ENCODE assay signal across 13 mouse cellular contexts in the genomic region with DNA sequence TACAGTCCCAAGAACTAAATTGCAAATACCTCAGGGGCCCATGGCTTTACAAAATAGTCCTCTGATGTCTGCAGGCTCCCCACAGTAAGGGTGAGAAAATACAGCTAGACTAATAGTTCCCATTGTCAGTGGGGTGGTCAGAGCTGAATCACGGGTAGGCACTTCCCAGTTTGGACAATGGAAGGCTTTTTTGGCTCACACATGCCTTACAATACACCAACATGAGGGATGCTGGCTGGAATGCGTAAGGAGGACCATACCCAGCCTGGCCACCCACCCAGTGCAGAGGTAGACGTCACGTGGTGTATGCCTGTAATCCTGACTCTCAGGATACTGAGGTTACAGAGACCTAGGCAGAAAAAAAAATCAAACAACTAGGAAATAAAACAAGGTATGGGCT. TPM values are rescaled to one million over a fixed set of nuclear protein-coding genes. Genes with fewer than 3 reads are reported as not detected.
DNase-seq lines count a peak whose midpoint lies in the region; ATAC-seq and TF ChIP-seq lines count a peak whose summit lies in the region.
"Had no signal": no experiment of that assay in that cellular context is flagged by ENCODE, and none has a peak within 500 bp of the region (broad histone marks: within the 10 kb centered on the region; RNA-seq: fewer than 3 reads in every experiment).

No protein-coding gene starts in this region.

- DNase-seq in stomach, postnatal 0 days (ENCODE audit: low spot score), result no peak
- DNase-seq in adrenal gland, adult (ENCODE audit: inconsistent age in 2 of 2, low spot score in 1 of 2), result no peak
- no peak for DNase-seq in kidney, postnatal 4 days
- DNase-seq in thymus, postnatal 4 days, result no peak
- DNase-seq in layer of hippocampus, postnatal 14 days (ENCODE audit: low spot score in 2 of 2), result no peak
- DNase-seq: heart, postnatal 4 days; kidney, adult 8-10 months; lung, adult 18-20 months; right cerebral cortex, postnatal 25 days had no signal

- no peak overlapping the region for H3K4me3 ChIP-seq in stomach, embryonic 15.5 days (replicated peaks)
- H3K4me3 ChIP-seq in stomach, postnatal 0 days (ENCODE audit: low read depth, low read length), result no peak overlapping the region
- no peak overlapping the region for H3K4me3 ChIP-seq in forebrain, embryonic 12.5 days (replicated peaks)
- H3K4me3 ChIP-seq in macrophage (ENCODE audit: inconsistent target), result no peak overlapping the region
- H3K4me3 ChIP-seq: limb, embryonic 12.5 days had no signal

- no peak overlapping the region for H3K4me2 ChIP-seq in stomach, embryonic 15.5 days
- no peak overlapping the region for H3K4me2 ChIP-seq in stomach, postnatal 0 days (replicated peaks; ENCODE audit: low read depth)
- no peak overlapping the region for H3K4me2 ChIP-seq in forebrain, embryonic 12.5 days
- H3K4me2 ChIP-seq: limb, embryonic 12.5 days had no signal

- no peaks in the 10 kb centered on the region for H3K79me2 ChIP-seq in macrophage (ENCODE audit: inconsistent target)

- WGBS in stomach, embryonic 15.5 days, result 68% methylated on average over 4 of the region's 4 CpGs
- WGBS in stomach, postnatal 0 days, result 60% methylated on average over 4 of the region's 4 CpGs
- WGBS in forebrain, embryonic 12.5 days, result 4% methylated on average over 4 of the region's 4 CpGs
- WGBS in macrophage (ENCODE audit: missing documents), result 0% methylated on average over 1 of the region's 4 CpGs

- no peaks in the 10 kb centered on the region for H3K27me3 ChIP-seq in stomach, embryonic 15.5 days (replicated peaks)
- no peaks in the 10 kb centered on the region for H3K27me3 ChIP-seq in stomach, postnatal 0 days (ENCODE audit: control insufficient read depth, insufficient read depth, low read length)
- H3K27me3 ChIP-seq in forebrain, embryonic 12.5 days, result no peaks in the 10 kb centered on the region
- H3K27me3 ChIP-seq: limb, embryonic 12.5 days had no signal

- no peak for TF ChIP-seq CTCF in stomach, postnatal 0 days (IDR thresholded peaks at IDR 0.05; ENCODE audit: low read depth)

- peaks cover 18% of the 10 kb centered on the region; the same call in 1 of the 2 replicates for H3K4me1 ChIP-seq in stomach, embryonic 15.5 days
- peaks cover under 1% of the 10 kb centered on the region; the same call in 1 of the 2 replicates for H3K4me1 ChIP-seq in stomach, postnatal 0 days (replicated peaks; ENCODE audit: control insufficient read depth, insufficient read depth)
- H3K4me1 ChIP-seq in forebrain, embryonic 12.5 days, result peaks cover 44% of the 10 kb centered on the region

- no peaks in the 10 kb centered on the region for H3K9me3 ChIP-seq in stomach, embryonic 15.5 days
- H3K9me3 ChIP-seq in stomach, postnatal 0 days (ENCODE audit: control insufficient read depth, low read length), result no peaks in the 10 kb centered on the region
- no peaks in the 10 kb centered on the region for H3K9me3 ChIP-seq in forebrain, embryonic 12.5 days
- H3K9me3 ChIP-seq: limb, embryonic 12.5 days had no signal

- H3K27ac ChIP-seq in stomach, embryonic 15.5 days, result 0 out of 2 replicates have a peak overlapping the region, but pooled peaks have one; percentile 21
- H3K27ac ChIP-seq in stomach, postnatal 0 days (replicated peaks), result no peak overlapping the region
- peak overlapping the region; percentile 75; the same call in 1 of the 2 replicates for H3K27ac ChIP-seq in forebrain, embryonic 12.5 days
- peak overlapping the region; percentile 62 for H3K27ac ChIP-seq in macrophage
- H3K27ac ChIP-seq: limb, embryonic 12.5 days had no signal

- H3K9ac ChIP-seq in stomach, embryonic 15.5 days, result no peak overlapping the region
- no peak overlapping the region for H3K9ac ChIP-seq in stomach, postnatal 0 days (ENCODE audit: low read length)
- no peak overlapping the region for H3K9ac ChIP-seq in forebrain, embryonic 12.5 days
- H3K9ac ChIP-seq: limb, embryonic 12.5 days had no signal

- no peak for TF ChIP-seq EP300 in stomach, postnatal 0 days (optimal IDR thresholded peaks at IDR 0.05)

- no peaks in the 10 kb centered on the region for H3K36me3 ChIP-seq in stomach, embryonic 15.5 days
- H3K36me3 ChIP-seq in stomach, postnatal 0 days (ENCODE audit: control insufficient read depth, insufficient read depth, low read length), result no peaks in the 10 kb centered on the region
- H3K36me3 ChIP-seq in forebrain, embryonic 12.5 days (replicated peaks), result 0 out of 2 replicates have a peak, but pooled peaks cover 2% of the 10 kb centered on the region
- no peaks in the 10 kb centered on the region for H3K36me3 ChIP-seq in macrophage (ENCODE audit: inconsistent target)

- ATAC-seq in stomach, embryonic 15.5 days (ENCODE audit: insufficient read depth, low FRiP score, low read depth), result no peak
- ATAC-seq in stomach, postnatal 0 days (ENCODE audit: low FRiP score, low TSS enrichment), result no peak
- peak; percentile 69 for ATAC-seq in forebrain, embryonic 12.5 days (ENCODE audit: low FRiP score)

RNA-seq across cellular contexts. Expression of gene Nuak1, which starts 39.2 kb away (rescaled TPM):
- polyA plus RNA-seq in stomach, embryonic 15.5 days (2015; fragmentation: Nextera tagmentation; extraction: Ambion mirVana), result 1.0 and 1.2 TPM in 2 replicates
- 0.35 and 0.40 TPM in 2 replicates for polyA plus RNA-seq in stomach, postnatal 0 days (2015; fragmentation: Nextera tagmentation; extraction: Ambion mirVana)
- polyA plus RNA-seq in forebrain, embryonic 12.5 days (2016; fragmentation: Nextera tagmentation; extraction: Ambion mirVana), result 4.4 and 5.3 TPM in 2 replicates
- total RNA-seq in macrophage (2018; cell fraction: chromatin; rRNA removed), result 1 to 10 TPM; 1.2 to 9.6 (median 6.5) TPM
- 1 to 10 TPM; 1.3 to 8.7 (median 5.2) TPM for total RNA-seq in macrophage (2018; cell fraction: cytosol; rRNA removed)
- total RNA-seq in macrophage (2018; cell fraction: nucleus; rRNA removed), result 10 to 100 TPM in 3 of 26 experiments, 1 to 10 TPM in 23; 2.1 to 13.0 (median 6.1) TPM
- polyA plus RNA-seq in macrophage (2018), result 3.9 to 5.7 TPM (median 4.6 TPM) in 3 replicates
- total RNA-seq in layer of hippocampus, postnatal 14 days (2021), result 10 to 100 TPM; 47.6 to 50.2 TPM
